Mouse (Mus musculus): ENCODE measurements around the gene Nphp4.

DNA sequence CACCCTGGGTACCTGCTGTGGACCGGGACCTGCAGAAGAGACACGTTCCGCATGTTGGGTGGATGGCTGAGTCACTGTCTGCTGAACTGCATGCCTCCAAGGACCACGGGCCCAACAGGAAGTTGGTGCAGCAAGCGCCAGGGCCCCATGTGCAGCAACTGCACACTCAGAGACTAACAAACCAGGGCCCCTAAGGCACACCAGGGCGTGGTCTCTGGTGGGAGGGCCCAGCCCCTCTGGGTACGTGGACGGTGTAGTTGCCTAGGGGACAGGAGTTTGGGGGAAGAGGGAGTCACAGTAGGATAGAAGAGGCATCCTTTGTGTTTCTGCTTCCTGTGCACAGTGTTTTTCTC is 27.9 kb upstream of the Nphp4 start:
- TF ChIP-seq GATA1 (IDR thresholded peaks at IDR 0.05; ENCODE audit: low read length) (no peak), TAL1 (IDR thresholded peaks at IDR 0.05; ENCODE audit: low read length) (no peak)
